Mouse (Mus musculus) lung, embryonic 14.5 days (tissue): ENCODE data around the gene Prpf3. TPM values are rescaled to one million over a fixed set of nuclear protein-coding genes. Genes with fewer than 3 reads are reported as not detected.
A peak's percentile ranks its signal among the peaks of the same experiment; 100 is the strongest.
"Not testable (repeated sequence)": the region's sequence is repeated elsewhere in the genome, so short reads cannot be mapped to it uniquely, and the experiment has no call there.

Experiments used
- ATAC-seq: fragments of 200-750 bp; cut with Nextera tagmentation; 2 replicates; pipeline ENCODE4 v1.8.0; 2017; ENCODE audit warnings: mild to moderate bottlenecking, moderate TSS enrichment, moderate library complexity; ENCODE audit not compliant: insufficient read depth
- DNase-seq: peaks from one replicate; pipeline ENCODE4 v3.0.0-alpha.2; 2015
- H3K27ac ChIP-seq: fragments of 300-500 bp; sonication (generic); 2 replicates; pipeline ENCODE4 v1.5.1; 2014; ENCODE audit warnings: low read depth, mild to moderate bottlenecking, moderate library complexity
- H3K27me3 ChIP-seq: fragments of 300-500 bp; sonication (generic); 2 replicates; pipeline ENCODE4 v1.6.1; 2014; ENCODE audit warnings: low read length, control low read depth; ENCODE audit not compliant: insufficient read depth
- H3K36me3 ChIP-seq: fragments of 300-500 bp; sonication (generic); 2 replicates; pipeline ENCODE4 v1.6.1; 2014; ENCODE audit warnings: control low read depth; ENCODE audit not compliant: insufficient read depth
- H3K4me1 ChIP-seq: fragments of 300-500 bp; sonication (generic); 2 replicates; pipeline ENCODE4 v1.6.1; 2014; ENCODE audit warnings: antibody characterized with exemption, control low read depth; ENCODE audit not compliant: insufficient read depth
- H3K4me2 ChIP-seq: fragments of 300-500 bp; sonication (generic); 2 replicates; pipeline ENCODE4 v1.6.1; 2014; ENCODE audit warnings: mild to moderate bottlenecking
- H3K4me3 ChIP-seq: fragments of 300-500 bp; sonication (generic); 2 replicates; pipeline ENCODE4 v1.5.1; 2014; ENCODE audit warnings: low read depth, low read length
- H3K9ac ChIP-seq: fragments of 300-500 bp; sonication (generic); 2 replicates; pipeline ENCODE4 v1.6.1; 2014
- H3K9me3 ChIP-seq: fragments of 300-500 bp; sonication (generic); 2 replicates; pipeline ENCODE4 v1.6.1; 2016; ENCODE audit warnings: low read depth, low read length, control low read depth
- CTCF ChIP-seq: IDR thresholded peaks from 2 replicates; pipeline ENCODE4 v1.5.1; 2016; ENCODE audit warnings: antibody characterized with exemption, low read depth
- WGBS: fragments of 180-500 bp; shearing (Covaris S2); extraction: QIAGEN DNeasy Blood & Tissue Kit; methylation state at CpG from one replicate; pipeline ENCODE4 v1.1.7; 2014; 5-methylcytosine and 5-hydroxymethylcytosine counted together
- polyA plus RNA-seq: library from polyadenylated mRNA; unstranded; fragments of >200 nt; fragmentation: Nextera tagmentation; extraction: Ambion mirVana; gene quantifications from 2 replicates; pipeline ENCODE4 v1.2.1, GENCODE M21; 2014

Gene Prpf3
- polyA plus RNA-seq, 1 experiment from 2014 or later = 63.7 TPM

DNA sequence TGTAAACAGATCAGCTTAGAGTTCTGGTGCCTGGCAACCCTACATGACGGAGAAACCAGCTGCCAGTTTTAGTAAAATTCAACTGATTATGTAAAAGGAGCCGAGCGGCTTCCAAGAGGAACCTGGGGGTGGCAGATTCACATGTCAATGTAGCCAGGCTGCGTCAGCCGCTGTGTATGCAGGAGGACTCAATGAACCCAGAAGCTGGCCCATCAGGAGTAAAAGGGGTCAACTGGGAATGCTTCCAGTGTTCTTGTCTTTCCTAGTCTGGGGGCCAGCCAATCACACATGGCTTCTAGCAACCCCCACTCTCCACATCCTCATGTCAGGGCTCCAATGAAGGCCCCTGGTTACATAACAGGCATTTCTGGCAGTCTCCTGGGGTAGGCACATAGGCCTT is 9.4 kb upstream of the Prpf3 start:
- Histone ChIP-seq H3K27ac (no peak overlapping the region), H3K9me3 (no peaks in the 10 kb centered on the region), H3K36me3 (peaks cover 57% of the 10 kb centered on the region), H3K9ac (no peak overlapping the region; the same call in 1 of the 2 replicates), H3K27me3 (no peaks in the 10 kb centered on the region), H3K4me3 (no peak overlapping the region), H3K4me1 (no peaks in the 10 kb centered on the region), H3K4me2 (no peak overlapping the region)
- WGBS = 76% methylated on average over 5 of the region's 5 CpGs
- ATAC-seq (no peak), DNase-seq (no peak)
- no peak for TF ChIP-seq CTCF

DNA sequence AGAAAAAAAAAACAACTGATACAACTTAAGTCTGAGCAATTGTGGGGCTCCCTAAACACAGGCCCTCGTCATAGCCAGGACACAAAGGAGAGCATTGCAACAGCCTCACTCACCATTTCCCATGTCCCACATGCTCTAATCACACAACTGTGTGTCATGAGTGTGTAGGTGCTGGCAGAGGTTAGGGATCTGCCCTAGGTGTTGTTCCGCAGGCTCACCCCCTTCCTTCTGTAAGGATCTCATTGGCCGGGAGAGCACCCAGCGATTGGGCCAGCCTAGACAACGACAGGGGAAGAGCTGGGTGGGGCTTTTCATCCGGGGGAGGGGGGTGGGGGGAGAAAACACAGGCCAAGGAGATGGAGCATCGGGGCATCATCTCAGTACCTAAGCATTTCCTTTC is 7.9 kb upstream of the Prpf3 start:
- Histone ChIP-seq H3K9me3 (no peaks in the 10 kb centered on the region), H3K4me3 (no peak overlapping the region), H3K4me2 (no peak overlapping the region), H3K9ac (no peak overlapping the region), H3K4me1 (no peaks in the 10 kb centered on the region), H3K27me3 (no peaks in the 10 kb centered on the region), H3K27ac (no peak overlapping the region), H3K36me3 (peaks cover 49% of the 10 kb centered on the region)
- WGBS = 71% methylated on average over 7 of the region's 7 CpGs
- DNase-seq = no peak
- no peak for ATAC-seq
- TF ChIP-seq CTCF = no peak

GRCm38 (mm10) chr3:95861796-95862195 is 6.1 kb upstream of the Prpf3 start:
- ATAC-seq = peak; percentile 77

DNA sequence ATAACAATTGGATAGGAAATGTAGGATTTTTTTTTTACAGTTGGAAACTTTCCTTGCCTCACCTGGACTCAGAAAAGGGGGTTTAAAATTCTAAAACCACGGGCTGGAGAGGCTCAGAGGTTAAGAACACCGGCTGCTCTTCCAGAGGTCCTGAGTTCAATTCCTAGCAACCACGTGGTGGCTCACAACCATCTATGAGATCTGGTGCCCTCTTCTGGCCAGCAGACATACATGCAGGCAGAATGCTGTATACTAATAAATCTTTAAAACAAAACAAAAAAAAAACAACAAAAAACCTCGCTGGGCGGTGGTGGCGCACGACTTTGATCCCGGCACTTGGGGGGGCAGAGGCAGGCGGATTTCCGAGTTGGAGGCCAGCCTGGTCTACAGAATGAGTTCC is 5.5 kb upstream of the Prpf3 start:
- H3K4me1 ChIP-seq = no peaks in the 10 kb centered on the region
- H3K9me3 ChIP-seq = no peaks in the 10 kb centered on the region
- TF ChIP-seq CTCF = peak; percentile 52
- no peak overlapping the region for H3K4me3 ChIP-seq
- H3K27me3 ChIP-seq = no peaks in the 10 kb centered on the region
- H3K27ac ChIP-seq = no peak overlapping the region
- no peak overlapping the region for H3K9ac ChIP-seq
- ATAC-seq = no peak
- peak; percentile 48 for DNase-seq
- no peak overlapping the region for H3K4me2 ChIP-seq
- 76% methylated on average over 10 of the region's 10 CpGs for WGBS
- H3K36me3 ChIP-seq = peaks cover 32% of the 10 kb centered on the region; the same call in 1 of the 2 replicates

More at GRCm38 (mm10) chr3:95861796-95862195, 6.1 kb upstream of the Prpf3 start:
- H3K9ac ChIP-seq = no peak overlapping the region
- TF ChIP-seq CTCF = peak; percentile 73
- whole genome bisulfite sequencing = 40% methylated on average over 2 of the region's 2 CpGs
- no peaks in the 10 kb centered on the region for H3K27me3 ChIP-seq
- H3K27ac ChIP-seq = no peak overlapping the region
- H3K4me2 ChIP-seq = no peak overlapping the region
- no peaks in the 10 kb centered on the region for H3K9me3 ChIP-seq
- H3K36me3 ChIP-seq = peaks cover 34% of the 10 kb centered on the region; the same call in 1 of the 2 replicates
- H3K4me1 ChIP-seq = no peaks in the 10 kb centered on the region
- no peak overlapping the region for H3K4me3 ChIP-seq
- peak; percentile 91 for DNase-seq

DNA sequence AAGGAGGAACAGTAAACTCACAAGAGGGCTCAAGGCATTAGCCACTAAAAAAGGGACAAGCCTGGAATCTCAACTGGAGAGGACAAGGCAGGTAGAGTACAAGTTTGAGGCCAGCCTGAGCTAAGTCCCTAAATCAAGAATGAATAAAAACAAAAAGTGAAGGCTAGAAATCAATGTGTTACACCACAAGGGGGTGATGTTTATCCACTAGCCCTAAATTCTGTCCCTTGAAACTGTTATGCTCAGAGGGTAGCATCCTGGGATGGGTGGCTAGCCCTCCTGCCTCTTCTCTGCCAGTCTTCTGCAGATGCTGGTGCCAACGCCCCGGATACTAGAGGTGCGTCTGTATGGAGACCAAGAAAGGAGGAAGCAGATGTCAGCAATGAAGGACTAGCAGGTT is 4.6 kb upstream of the Prpf3 start:
- Histone ChIP-seq H3K4me3 (no peak overlapping the region), H3K4me1 (no peaks in the 10 kb centered on the region), H3K27me3 (no peaks in the 10 kb centered on the region), H3K9ac (no peak overlapping the region), H3K27ac (no peak overlapping the region), H3K4me2 (no peak overlapping the region), H3K9me3 (no peaks in the 10 kb centered on the region), H3K36me3 (peaks cover 23% of the 10 kb centered on the region; the same call in 1 of the 2 replicates)
- peak; percentile 39 for TF ChIP-seq CTCF
- 75% methylated on average over 3 of the region's 3 CpGs for WGBS
- DNase-seq = peak; percentile 23
- no peak for ATAC-seq

DNA sequence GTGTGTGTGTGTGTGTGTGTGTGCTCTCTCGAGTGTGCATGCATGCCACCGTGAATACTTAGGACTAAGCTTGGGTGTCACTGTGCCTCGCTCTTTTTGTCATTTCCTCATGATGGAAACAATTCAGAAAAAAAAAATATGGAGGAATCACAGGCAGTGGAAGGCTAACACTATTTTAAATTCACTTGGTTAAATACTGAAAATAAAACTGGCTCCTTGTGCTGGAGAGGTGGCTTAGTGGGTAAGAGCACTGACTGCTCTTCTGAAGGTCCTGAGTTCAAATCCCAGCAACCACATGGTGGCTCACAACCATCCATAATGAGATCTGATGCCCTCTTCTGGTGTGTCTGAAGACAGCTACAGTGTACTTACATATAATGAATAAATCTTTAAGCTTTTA is 2.6 kb upstream of the Prpf3 start:
- H3K4me2 ChIP-seq, H3K4me1 ChIP-seq, H3K9me3 ChIP-seq, ATAC-seq, H3K4me3 ChIP-seq, H3K27me3 ChIP-seq, H3K27ac ChIP-seq, H3K9ac ChIP-seq, DNase-seq: not testable (repeated sequence)
- H3K36me3 ChIP-seq = peaks cover 12% of the 10 kb centered on the region
- WGBS = 86% methylated on average over 3 of the region's 3 CpGs

DNA sequence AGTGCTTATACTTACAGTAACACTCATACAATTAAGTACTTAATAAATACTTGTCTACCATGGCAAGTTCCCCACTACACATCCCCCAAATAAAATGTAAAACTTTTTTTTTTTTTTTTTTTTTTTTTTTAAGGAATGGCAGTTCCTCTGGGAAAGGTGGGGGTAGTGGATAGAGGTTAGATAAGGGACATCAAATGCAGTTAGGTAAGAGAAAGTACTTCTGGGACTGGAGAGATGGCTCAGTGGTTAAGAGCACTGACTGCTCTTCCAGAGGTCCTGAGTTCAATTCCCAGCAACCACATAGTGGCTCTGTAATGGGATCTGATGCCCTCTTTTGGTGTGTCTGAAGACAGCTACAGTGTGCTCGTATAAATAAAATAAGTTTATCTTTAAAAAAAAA is 1.4 kb upstream of the Prpf3 start:
- not testable (repeated sequence) for H3K4me2 ChIP-seq, DNase-seq, ATAC-seq, H3K27ac ChIP-seq, H3K27me3 ChIP-seq, H3K4me1 ChIP-seq, H3K9me3 ChIP-seq, H3K4me3 ChIP-seq, H3K9ac ChIP-seq
- H3K36me3 ChIP-seq = peaks cover 21% of the 10 kb centered on the region
- 55% methylated on average over 1 of the region's 1 CpGs for WGBS

GRCm38 (mm10) chr3:95856115-95856514 is 430 bp upstream of the Prpf3 start:
- H3K9me3 ChIP-seq = no peaks in the 10 kb centered on the region
- DNase-seq = peak; percentile 55
- H3K36me3 ChIP-seq = peaks cover 25% of the 10 kb centered on the region
- peak overlapping the region; percentile 82 for H3K27ac ChIP-seq
- H3K4me1 ChIP-seq = no peaks in the 10 kb centered on the region; the same call in 1 of the 2 replicates
- peak overlapping the region; percentile 70 for H3K9ac ChIP-seq
- H3K4me2 ChIP-seq = peak overlapping the region; percentile 73
- H3K27me3 ChIP-seq = no peaks in the 10 kb centered on the region
- peak; percentile 3; the same call in 1 of the 2 replicates for ATAC-seq
- H3K4me3 ChIP-seq = peak overlapping the region; percentile 80
- whole genome bisulfite sequencing = 24% methylated on average over 7 of the region's 7 CpGs
- no peak for TF ChIP-seq CTCF
